Mouse (Mus musculus) heart, adult 8-10 months (tissue): ENCODE data around the gene 4933406M09Rik. TPM values are rescaled to one million over a fixed set of nuclear protein-coding genes. Genes with fewer than 3 reads are reported as not detected.

Experiments
- DNase-seq: peaks from one replicate; pipeline ENCODE4 v3.0.0; 2022; ENCODE audit warnings: low spot score
- total RNA-seq, 4 experiments: library from RNA; stranded (reverse); gene quantifications; 2 replicates each; pipeline ENCODE4 v1.2.4; 2022

Gene 4933406M09Rik
- total RNA-seq: not detected

- DNase-seq: no peak
Observed at GRCm38 (mm10) chr1:134385666-134386065, at the start of gene 4933406M09Rik. 4933406M09Rik (plus strand) TSS chr1:134385940.

GRCm38 (mm10) chr1:134336958-134337710, 48.6 kb upstream of the 4933406M09Rik start:
- DNase-seq: no peak

GRCm38 (mm10) chr1:134339162-134339561, 46.6 kb upstream of the 4933406M09Rik start:
- DNase-seq: no peak

- DNase-seq: no peak
Observed at GRCm38 (mm10) chr1:134339757-134340619, 45.8 kb upstream of the 4933406M09Rik start.

GRCm38 (mm10) chr1:134341641-134342277, 44.0 kb upstream of the 4933406M09Rik start:
- no peak for DNase-seq

GRCm38 (mm10) chr1:134342278-134342664, 43.5 kb upstream of the 4933406M09Rik start:
- DNase-seq: peak; percentile 20

GRCm38 (mm10) chr1:134342781-134343310, 42.9 kb upstream of the 4933406M09Rik start:
- no peak for DNase-seq

GRCm38 (mm10) chr1:134343567-134343966, 42.2 kb upstream of the 4933406M09Rik start:
- no peak for DNase-seq

- DNase-seq: peak; percentile 11
Observed at GRCm38 (mm10) chr1:134344005-134344950, 41.5 kb upstream of the 4933406M09Rik start.

GRCm38 (mm10) chr1:134345075-134345474, 40.7 kb upstream of the 4933406M09Rik start:
- no peak for DNase-seq

- DNase-seq: no peak
Observed at GRCm38 (mm10) chr1:134347791-134348190, 37.9 kb upstream of the 4933406M09Rik start.

GRCm38 (mm10) chr1:134353326-134353725, 32.4 kb upstream of the 4933406M09Rik start:
- no peak for DNase-seq

- no peak for DNase-seq
Observed at GRCm38 (mm10) chr1:134357461-134357860, 28.3 kb upstream of the 4933406M09Rik start.

GRCm38 (mm10) chr1:134360656-134361055, 25.1 kb upstream of the 4933406M09Rik start:
- no peak for DNase-seq

- no peak for DNase-seq
Observed at GRCm38 (mm10) chr1:134361195-134361856, 24.4 kb upstream of the 4933406M09Rik start.

GRCm38 (mm10) chr1:134361857-134362212, 23.9 kb upstream of the 4933406M09Rik start, which contains the start of gene Tmem183a:
Tmem183a (minus strand) TSS chr1:134361979.
- DNase-seq: peak; percentile 96

GRCm38 (mm10) chr1:134363194-134363593, 22.5 kb upstream of the 4933406M09Rik start:
- DNase-seq: no peak

GRCm38 (mm10) chr1:134365491-134365890, 20.2 kb upstream of the 4933406M09Rik start:
- DNase-seq: no peak

GRCm38 (mm10) chr1:134368777-134369337, 16.9 kb upstream of the 4933406M09Rik start:
- peak; percentile 64 for DNase-seq

GRCm38 (mm10) chr1:134374124-134374523, 11.6 kb upstream of the 4933406M09Rik start:
- no peak for DNase-seq
